Mouse (Mus musculus): Measurements from ENCODE around the gene Micall1. TPM values are rescaled to one million over a fixed set of nuclear protein-coding genes. Genes with fewer than 3 reads are reported as not detected.

The Micall1 gene
- polyA plus RNA-seq, 1 experiment = 28.3 TPM

- DNase-seq (ENCODE audit: low read depth) = no peak
These were observed 20.6 kb downstream of the Micall1 start for GRCm38 (mm10) chr15:79129311-79129710.

GRCm38 (mm10) chr15:79130782-79131181 lies 22.1 kb downstream of the Micall1 start:
- no peak for DNase-seq (ENCODE audit: low read depth)

GRCm38 (mm10) chr15:79131442-79131841 lies 22.7 kb downstream of the Micall1 start:
- peak; percentile 95 for DNase-seq (ENCODE audit: low read depth)

DNA sequence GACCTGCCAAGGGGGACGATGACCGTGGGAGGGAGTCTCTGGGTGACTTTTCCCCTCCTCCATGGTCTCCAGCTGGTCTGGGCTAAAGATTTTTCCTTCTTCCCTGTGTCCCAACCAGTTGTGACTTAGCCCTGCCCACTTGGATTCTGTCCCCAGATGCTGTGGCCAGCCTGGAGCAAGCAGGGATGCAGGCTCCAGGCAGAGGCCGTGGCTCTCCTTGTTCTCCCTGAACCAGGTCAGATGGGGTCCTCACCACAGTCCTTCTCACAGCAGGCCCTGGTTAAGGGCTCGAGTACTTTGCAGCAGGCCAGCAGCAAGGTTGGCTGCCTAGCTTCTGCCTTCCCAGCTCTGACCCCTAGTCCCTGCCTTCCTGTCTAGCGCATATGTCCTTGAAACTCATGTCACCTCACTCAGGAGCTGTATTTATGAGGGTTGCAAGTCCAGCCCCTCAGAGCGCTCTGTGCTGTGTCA lies 24.5 kb downstream of the Micall1 start:
- no peak for DNase-seq (ENCODE audit: low read depth)

DNA sequence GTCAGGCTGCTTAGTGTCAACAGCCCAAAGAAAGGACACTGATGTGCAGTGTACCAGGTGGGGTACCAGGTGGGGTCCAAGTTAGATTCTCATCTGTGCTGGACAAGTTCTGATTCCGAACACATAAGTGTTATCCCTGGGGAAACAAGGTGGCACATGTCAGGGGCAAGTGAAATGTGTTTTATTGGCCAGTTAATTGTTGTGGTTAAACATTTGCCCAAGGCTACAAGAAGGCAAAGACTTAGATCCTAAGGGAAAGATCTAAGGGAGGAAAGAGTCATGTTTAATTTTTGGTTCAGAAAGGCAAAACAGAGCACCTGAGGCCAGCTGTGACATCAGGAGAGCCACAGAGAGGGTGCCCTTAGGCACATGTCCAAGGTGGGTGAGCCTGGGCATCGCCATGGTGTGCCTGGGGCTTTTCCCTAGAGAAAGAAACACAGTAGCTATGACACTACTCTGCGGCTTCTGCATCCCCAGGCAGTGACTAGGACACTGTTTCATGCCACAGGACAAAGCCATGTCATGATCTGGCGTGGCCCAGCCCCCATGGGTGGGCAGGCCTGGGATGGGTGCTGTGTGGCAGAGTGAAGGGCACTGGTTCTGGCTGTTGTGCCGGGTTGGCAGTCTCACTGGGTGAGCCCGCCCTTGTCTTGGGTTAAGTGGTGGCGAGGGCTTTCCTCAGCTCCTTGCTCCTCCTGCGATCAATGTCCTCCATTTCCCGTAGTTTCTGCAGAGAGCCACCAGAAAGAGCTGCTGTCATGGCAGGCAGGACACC lies 26.0 kb downstream of the Micall1 start:
- no peak for DNase-seq (ENCODE audit: low read depth)

GRCm38 (mm10) chr15:79135332-79135731 lies 26.6 kb downstream of the Micall1 start:
- DNase-seq (ENCODE audit: low read depth) = no peak

- DNase-seq (ENCODE audit: low read depth) = no peak
These were observed 27.3 kb downstream of the Micall1 start for GRCm38 (mm10) chr15:79135783-79136575.

- DNase-seq (ENCODE audit: low read depth) = no peak
These were observed 30.9 kb downstream of the Micall1 start for GRCm38 (mm10) chr15:79139640-79140039.

DNA sequence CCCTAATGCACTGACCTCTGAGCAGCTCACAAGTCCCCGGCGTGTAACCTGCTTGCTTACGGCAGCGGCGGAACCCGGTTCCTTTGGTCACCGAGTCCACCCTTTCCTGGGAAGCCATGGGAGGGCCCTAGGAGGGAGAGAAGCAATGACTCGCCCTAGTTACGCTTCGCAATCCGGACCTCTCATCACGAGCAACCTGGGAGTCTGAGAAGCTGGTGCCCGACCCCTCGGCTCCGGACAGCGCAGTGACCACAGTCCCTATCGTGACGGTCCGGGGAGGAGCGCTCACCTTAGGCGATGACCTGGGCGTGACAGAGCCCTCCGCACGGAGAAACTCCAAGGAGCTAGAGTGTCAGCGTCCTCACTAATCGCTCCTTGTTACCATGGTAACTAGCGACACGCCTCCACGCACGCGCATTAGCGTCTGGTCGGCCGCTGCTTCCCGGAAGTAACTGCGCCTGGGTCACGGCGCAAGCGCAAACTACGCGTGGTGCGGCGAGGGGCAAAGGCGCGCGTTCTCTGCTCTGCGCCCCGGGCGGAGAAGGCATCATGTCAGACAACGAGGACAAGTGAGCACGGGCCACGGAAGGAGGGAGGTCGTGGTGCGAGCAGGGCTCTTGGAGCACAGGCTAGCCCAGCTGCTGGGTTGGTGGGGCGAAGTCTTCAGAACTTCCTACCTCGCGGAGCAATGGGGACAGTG lies 32.3 kb downstream of the Micall1 start, which contains the start of the genes Polr2f and 1700088E04Rik:
TSS of gene Polr2f (plus strand) at position 144 of the 700 bp plus-strand sequence.
TSS of gene 1700088E04Rik (minus strand) at position 388 of the 700 bp plus-strand sequence.
- DNase-seq (ENCODE audit: low read depth) = no peak

- DNase-seq (ENCODE audit: low read depth) = no peak
These were observed 32.8 kb downstream of the Micall1 start for GRCm38 (mm10) chr15:79141566-79141917.

GRCm38 (mm10) chr15:79143316-79143715 lies 34.6 kb downstream of the Micall1 start:
- DNase-seq (ENCODE audit: low read depth) = no peak

- no peak for DNase-seq (ENCODE audit: low read depth)
These were observed 35.3 kb downstream of the Micall1 start for GRCm38 (mm10) chr15:79144021-79144420.

DNA sequence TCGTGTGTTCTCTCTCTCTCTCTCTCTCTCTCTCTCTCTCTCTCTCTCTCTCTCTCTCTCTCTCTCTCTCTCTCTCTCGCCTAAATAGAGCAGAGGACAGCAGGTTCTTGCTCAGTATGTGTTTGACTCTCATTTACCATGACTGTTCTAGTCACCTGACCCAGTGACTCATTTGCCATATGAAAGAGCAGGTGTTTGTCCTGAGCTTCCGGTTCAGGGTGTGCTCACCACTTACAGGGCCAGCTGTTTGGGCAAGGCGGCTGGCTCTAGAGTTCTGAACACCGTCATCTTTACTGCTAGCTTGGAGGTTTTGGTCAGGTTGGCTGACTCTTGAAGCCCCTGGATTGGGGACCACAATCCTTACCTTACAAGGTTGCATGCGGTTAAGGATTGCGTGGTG lies 36.8 kb downstream of the Micall1 start:
- DNase-seq (ENCODE audit: low read depth) = no peak

GRCm38 (mm10) chr15:79148533-79148932 lies 39.8 kb downstream of the Micall1 start:
- DNase-seq (ENCODE audit: low read depth) = no peak

- DNase-seq (ENCODE audit: low read depth) = no peak
These were observed 43.2 kb downstream of the Micall1 start for GRCm38 (mm10) chr15:79151881-79152280.

DNA sequence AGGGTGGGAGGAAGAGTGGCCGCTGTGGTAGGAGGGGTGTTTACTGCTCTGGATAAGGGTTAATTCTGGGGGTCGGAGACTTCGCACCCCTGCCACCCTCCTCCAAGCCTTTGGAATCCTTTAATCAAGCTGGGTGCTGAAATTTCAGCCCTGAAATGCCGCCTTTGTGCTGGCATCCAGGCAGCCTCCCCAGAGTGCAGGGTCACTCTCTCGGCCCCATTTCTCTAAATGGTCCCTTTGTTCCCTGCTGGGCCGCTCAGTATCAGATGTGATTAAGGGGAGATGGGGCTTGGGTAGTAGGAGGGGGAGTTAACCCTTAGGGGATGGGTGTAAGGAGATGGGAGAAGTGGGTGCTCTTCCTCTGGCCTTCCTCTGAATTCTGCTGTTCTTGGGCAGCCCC lies 44.0 kb downstream of the Micall1 start:
- no peak for DNase-seq (ENCODE audit: low read depth)

DNA sequence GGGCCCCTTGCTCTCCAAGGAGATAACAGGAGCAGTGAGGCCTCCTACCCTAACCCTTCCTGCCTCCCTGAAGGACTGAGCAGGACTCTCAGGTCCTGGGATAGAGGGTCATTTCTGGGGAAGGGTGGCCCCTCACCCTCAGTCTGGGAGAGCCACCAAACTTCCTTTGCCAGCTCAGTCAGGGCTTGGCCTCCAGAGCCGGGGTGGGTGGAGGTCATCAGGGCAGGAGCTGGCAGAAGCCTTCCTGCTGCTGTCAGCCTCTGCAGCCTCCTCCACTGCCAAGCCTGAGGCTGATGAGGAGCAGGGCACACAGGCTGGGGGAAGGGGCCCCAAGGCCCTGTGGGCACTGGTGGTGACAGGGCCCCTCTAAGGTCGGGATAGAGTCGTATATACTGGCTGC lies 46.9 kb downstream of the Micall1 start:
- DNase-seq (ENCODE audit: low read depth) = no peak

DNA sequence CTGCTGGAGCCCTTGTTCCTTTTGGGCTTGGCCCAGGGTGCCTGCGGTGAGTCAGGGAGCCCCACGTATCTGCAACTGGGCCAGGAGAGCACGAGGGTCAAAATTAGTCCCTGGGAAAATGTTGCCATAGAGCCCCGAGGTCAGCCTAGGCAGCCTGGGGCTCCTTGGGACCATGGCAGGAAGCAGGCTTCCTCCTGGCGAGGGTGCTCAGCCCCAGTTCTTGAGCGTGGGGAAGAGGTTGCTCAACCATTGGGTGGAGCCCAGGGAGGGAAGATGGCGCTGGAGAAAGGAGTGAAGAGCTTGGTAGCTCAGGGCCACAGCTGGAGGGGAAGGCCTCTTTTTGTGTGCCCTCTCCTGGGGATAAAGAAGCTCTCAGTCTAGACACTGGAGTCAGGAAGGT lies 53.6 kb downstream of the Micall1 start:
- DNase-seq (ENCODE audit: low read depth) = no peak

DNA sequence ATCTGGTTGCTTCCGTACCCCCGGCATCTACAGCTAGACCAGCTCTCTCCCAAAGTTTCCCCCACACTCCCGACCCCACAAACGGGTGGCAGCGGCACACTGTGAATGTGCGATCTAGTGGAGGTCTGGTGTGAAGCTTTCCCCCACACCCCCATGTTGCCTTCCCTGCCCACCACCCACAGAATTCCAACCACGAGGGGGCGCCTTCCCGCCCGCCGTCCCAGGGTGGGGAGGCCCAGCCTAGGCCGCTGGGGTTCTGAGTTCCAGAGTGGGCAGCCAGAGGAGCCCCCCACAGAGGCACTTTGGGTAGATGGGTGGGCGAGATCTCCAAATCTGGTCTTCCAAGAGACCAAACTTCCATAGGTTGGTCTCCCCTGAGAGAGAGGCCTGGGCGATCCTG lies 54.1 kb downstream of the Micall1 start:
- no peak for DNase-seq (ENCODE audit: low read depth)

DNA sequence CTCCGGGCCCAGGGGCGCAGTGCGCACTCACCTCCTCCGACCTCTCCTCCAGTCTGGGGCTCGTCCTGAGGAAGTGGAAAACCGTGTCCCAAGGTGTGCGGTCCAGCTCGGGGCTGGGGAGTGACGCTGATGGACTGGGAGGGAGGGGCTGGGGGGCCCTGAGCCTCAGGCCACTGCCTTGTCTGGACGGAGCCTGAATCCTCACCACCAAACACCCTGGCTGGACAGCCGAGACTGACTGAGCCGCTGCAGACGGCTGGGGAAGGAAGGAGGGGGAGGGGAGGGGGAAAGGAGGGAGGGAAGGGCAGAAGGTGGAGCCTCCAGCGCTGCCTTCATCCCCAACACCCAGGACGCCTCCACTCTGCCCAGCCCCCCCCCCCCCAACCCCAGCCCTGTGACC lies 55.6 kb downstream of the Micall1 start:
- no peak for DNase-seq (ENCODE audit: low read depth)

DNA sequence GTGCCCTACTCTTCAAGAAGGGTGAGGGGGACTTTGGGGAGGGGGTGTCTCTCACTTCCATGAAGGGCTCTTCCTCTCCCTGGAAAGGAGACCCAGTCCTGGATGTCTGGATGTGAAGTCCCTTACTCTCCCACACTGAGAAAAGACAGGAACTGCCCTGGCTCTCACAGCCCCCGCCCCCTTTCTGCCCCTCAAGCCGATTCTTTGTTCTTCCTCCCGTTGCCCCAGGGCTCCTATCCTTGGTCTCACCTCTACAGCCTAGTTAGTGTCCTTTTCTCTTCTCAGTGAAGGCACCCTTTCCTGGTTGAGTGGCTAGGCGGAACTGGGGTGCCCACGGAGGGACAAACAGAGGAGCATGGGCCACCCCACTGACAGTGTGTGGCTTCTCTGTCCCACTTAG lies 56.4 kb downstream of the Micall1 start, which contains the start of gene Sox10:
TSS of gene Sox10 (minus strand) at position 101 of the 400 bp plus-strand sequence.
- DNase-seq (ENCODE audit: low read depth) = no peak

DNA sequence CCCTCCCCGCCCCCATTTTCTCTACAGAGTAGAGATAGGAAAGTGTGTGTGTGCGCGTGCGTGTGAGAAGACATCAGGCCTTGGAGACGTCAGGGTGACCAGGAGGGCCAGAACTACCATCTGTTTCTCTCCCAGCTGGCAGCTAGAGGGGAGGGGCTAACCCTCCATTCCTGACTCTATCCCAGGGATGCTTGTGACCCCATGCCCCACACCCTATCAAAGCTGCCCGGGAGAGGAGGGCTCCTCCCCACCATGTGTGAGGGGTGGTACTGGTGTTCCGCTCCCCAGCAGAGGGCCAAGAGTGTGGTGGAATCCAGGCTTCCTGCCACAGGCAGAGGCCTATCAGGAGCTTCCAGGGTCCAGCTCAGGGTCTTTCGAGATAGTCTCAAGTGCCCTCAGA lies 58.0 kb downstream of the Micall1 start:
- no peak for DNase-seq (ENCODE audit: low read depth)
